Mouse (Mus musculus): ENCODE data around the gene Enox1. TPM values are rescaled to one million over a fixed set of nuclear protein-coding genes. Genes with fewer than 3 reads are reported as not detected.

The Enox1 gene
- total RNA-seq, 2 experiments from 2014 or later, result 59.2 to 70.2 TPM

GRCm38 (mm10) chr14:77626557-77627507 is 470.3 kb downstream of the Enox1 start:
- DNase-seq, result no peak

GRCm38 (mm10) chr14:77632466-77633171 is 476.1 kb downstream of the Enox1 start:
- DNase-seq, result no peak

DNA sequence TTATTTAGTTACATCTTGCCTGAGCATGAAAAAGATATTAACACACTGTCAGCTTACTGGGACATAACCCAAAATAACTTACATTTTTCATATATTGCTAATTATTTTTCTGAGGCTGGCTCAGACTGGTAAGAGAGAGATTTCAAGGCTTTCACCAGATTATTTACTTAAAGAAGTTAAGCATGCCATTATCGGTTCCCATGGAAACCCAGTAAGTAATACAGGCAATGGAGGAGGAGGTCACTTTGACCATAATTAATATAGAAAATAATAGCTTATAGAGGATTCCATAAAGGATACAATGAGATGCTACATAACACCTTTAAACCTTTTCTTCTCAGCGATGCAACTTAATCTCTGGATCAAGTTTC is 476.6 kb downstream of the Enox1 start:
- no peak for DNase-seq

GRCm38 (mm10) chr14:77636931-77637330 is 480.4 kb downstream of the Enox1 start:
- peak in 1 of 2 experiments; percentile 38 for DNase-seq

GRCm38 (mm10) chr14:77638148-77638547 is 481.6 kb downstream of the Enox1 start:
- no peak for DNase-seq

- no peak for DNase-seq
Measured at GRCm38 (mm10) chr14:77638616-77639015, 482.1 kb downstream of the Enox1 start.

DNA sequence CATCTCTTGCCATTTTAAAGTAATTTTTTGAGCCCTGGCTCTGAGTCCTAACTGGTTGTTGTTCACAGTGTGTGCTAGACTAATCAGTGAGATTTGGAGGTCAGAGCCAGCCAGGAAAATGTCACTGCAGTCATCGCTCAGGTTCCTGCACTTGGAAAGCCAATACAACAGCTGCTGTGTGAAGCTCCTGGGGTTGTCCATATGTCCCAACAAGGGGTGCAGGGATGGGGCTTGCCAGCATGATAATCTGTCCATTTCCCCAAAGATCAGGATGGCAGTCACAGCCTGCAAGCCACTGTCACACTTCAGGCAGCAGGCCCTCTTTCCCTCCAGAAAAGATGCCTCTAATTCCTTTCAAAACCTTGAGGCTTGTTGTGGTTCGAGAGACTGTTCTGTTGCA is 483.0 kb downstream of the Enox1 start:
- no peak for DNase-seq

DNA sequence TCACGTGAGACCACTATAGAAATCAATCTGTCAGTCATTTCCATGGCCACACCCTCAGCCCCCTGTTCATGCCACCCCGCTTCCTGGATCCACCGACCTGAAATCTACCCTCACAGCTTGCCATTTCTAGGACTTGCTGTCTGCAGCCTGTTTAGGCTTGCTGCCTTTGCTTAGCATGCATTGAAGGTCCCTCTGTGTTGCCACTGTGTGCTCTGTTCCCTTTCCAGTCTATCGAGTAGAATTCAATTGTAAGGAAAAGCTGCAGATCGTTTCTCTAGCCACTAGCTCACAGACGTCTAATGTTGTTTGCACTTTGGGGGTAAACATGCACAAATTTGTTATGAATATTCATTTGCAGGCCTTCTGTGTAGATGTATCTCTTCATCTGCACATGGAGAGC is 485.8 kb downstream of the Enox1 start:
- DNase-seq, result no peak

- no peak for DNase-seq
Measured at GRCm38 (mm10) chr14:77646196-77646595, 489.6 kb downstream of the Enox1 start.

GRCm38 (mm10) chr14:77647017-77647416 is 490.5 kb downstream of the Enox1 start:
- no peak for DNase-seq

- no peak for DNase-seq
Measured at GRCm38 (mm10) chr14:77648305-77648704, 491.7 kb downstream of the Enox1 start.

- DNase-seq, result no peak
Measured at GRCm38 (mm10) chr14:77658739-77659138, 502.2 kb downstream of the Enox1 start.

DNA sequence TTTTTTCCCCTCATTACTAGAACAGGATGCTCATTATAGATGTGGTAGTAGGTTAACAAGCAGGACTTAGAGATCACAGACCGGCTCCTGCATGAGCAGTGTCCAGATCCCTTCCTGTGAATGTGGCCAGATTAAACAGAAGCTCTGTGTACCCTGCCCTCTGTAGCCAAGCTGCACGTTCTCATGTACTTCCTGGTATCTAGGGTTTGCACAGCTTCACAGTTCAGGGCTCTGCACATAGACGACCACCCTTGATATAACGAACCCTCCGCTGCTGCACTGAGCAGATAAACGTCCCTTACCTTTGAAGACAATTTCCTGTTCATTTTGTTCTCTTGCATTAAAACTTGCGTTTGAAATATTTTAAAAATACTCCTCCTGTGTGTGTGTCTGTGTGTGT is 505.7 kb downstream of the Enox1 start:
- DNase-seq, result no peak

DNA sequence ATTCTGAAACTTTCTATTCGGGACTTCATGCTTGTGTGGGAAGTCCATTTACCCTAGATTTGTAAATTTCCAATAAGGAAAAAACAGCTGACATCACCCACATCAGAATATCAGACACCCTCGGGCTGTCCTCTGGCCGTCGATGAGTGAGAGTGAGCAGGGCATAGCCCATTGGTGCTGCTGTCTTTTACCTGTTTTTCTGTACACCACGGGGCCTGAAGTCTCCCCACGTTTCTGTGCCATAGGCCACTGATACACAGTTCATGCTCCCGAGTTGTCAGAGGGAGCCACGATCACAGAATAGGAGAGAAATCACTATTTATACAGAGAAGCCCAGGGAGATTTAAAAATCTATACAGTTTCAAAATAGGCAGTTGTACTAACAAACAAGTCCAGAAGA is 506.4 kb downstream of the Enox1 start:
- DNase-seq, result no peak

DNA sequence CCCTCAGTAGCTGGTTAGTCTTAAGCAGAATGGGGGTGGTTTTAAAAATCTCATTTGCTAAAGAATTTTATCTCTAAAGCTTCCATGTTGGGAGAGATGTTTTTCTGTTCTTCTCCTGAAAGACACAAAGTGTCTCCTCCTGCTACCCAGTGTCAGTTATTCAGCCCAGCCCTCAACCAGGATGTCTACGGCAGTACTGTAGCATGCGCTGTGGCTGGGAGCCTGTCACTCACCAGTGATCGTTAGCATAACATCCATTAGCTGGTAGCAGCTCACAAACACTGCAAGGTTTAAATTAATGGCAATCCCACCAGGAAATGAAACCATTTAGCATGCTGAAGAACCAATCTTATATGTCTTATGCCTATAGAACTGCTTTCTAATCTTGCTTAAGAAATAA is 511.5 kb downstream of the Enox1 start:
- no peak for DNase-seq

DNA sequence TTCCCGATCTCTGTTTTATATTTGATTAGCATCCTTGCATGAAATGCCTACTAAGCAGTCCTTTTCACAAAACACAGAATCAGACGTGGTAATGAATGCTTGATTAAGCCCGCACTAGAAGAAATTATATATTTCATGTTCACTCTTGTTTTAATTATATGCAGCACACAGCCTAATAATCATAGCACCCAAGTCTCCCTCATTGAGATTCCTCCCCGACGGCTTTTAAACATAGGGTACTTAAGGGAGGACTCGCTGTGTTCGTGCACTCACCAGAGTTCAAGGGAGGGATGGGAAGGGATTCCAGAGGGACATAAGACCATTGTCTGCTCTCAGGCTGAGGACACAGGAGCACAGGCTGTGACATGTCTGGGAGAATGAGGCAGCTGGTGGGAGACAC is 512.9 kb downstream of the Enox1 start:
- DNase-seq, result no peak

GRCm38 (mm10) chr14:77670945-77671344 is 514.4 kb downstream of the Enox1 start:
- DNase-seq, result peak; percentile 58 to 71

GRCm38 (mm10) chr14:77671961-77672360 is 515.4 kb downstream of the Enox1 start:
- DNase-seq, result no peak

DNA sequence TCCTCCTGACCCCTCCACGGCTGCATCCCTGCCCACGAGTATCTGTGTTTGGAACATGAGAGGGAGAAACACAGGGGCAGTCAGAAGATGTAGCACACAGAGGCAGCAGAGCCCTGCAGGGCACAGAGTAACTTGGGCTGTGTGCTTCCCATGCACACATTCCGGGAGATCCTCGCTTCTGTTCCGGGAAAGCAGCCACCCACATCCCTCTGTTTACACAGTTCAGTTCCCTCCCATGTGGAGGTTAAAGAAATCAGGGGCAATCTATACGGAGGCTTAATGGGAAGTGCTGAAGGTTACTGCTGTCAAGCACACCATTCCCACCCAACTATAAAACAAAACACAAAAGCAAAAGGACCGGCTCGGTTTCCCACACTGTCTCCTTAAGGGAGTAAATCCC is 516.6 kb downstream of the Enox1 start:
- DNase-seq, result no peak

GRCm38 (mm10) chr14:77677951-77678350 is 521.4 kb downstream of the Enox1 start:
- no peak for DNase-seq

- DNase-seq, result no peak
Measured at GRCm38 (mm10) chr14:77679877-77680276, 523.3 kb downstream of the Enox1 start.

DNA sequence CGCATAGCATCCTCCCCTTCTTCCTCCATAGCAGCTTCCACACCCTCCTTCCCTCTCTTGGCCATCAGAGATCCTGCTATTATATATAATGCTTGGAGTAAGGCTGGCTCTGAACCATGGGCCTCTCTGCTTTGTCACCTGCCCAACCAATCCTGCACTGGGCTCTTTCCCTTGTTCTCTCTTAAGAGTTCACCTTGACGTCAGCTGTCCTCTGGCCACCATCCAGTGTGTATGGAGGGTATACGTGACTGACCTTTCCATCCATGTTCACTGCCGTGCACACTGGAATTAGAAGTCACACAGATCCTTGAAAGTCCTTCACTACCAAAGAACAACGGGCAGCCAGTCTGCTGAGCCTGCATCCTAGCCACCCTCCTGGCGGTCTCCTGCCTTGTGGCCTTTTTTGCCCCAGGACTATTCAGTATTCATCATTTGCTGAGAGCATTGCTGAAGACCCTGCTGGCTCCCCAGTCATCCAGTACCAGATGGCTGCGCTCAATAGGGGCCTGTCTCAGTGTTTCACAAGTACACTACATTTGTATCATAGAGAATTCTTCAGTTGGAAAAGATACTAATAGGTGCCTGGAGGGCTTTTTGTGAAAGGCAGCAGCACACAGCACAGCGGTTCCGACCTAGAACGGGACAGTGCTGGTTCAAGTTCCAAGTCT is 526.5 kb downstream of the Enox1 start:
- no peak for DNase-seq

DNA sequence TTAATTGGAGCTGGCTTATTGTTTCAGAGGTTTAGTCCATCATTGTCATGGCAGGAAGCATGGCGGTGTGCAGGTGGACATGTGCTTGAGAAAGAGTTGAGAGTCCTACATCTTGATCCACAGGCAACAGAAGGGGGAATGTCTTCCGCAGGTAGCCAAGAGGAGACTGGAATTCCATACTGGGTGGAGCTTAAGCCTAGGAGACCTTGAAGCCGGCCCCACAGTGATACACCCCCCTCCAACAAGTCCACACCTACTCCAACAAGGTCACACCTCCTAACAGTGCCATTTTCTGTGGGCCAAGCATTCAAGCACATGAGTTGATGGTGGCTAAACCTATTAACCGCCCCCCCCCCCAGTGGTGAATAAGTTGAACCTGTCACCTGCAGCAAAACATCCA is 533.3 kb downstream of the Enox1 start:
- DNase-seq, result no peak

Measured in layer of hippocampus, postnatal 36 days (tissue).